Mouse (Mus musculus) heart, embryonic 15.5 days (tissue): ENCODE measurements at regions not wholly inside any gene's neighbourhood (a gene's known extent, or its start where the extent isn't known, plus 50 kb on each side); places are given as distances from the start of the nearest gene placed in this dataset.

Experiments
- ATAC-seq: fragments of 200-750 bp; cut with Nextera tagmentation; replicated peaks from 2 replicates; pipeline ENCODE4 v1.8.0; 2017; ENCODE audit warnings: low read depth, moderate TSS enrichment; ENCODE audit not compliant: insufficient number of reproducible peaks, insufficient read depth, low FRiP score
- H3K27ac ChIP-seq: fragments of 300-500 bp; sonication (generic); 2 replicates; pipeline ENCODE4 v1.5.1; 2015; ENCODE audit warnings: mild to moderate bottlenecking, inconsistent platforms
- H3K27me3 ChIP-seq: fragments of 300-500 bp; sonication (generic); 2 replicates; pipeline ENCODE4 v1.6.1; 2015; ENCODE audit warnings: inconsistent platforms
- H3K36me3 ChIP-seq: fragments of 300-500 bp; sonication (generic); 2 replicates; pipeline ENCODE4 v1.6.1; 2015; ENCODE audit warnings: mild to moderate bottlenecking, inconsistent platforms
- H3K4me1 ChIP-seq: fragments of 300-500 bp; sonication (generic); replicated peaks from 2 replicates; pipeline ENCODE4 v1.6.1; 2015; ENCODE audit warnings: inconsistent platforms
- H3K4me2 ChIP-seq: fragments of 300-500 bp; sonication (generic); 2 replicates; pipeline ENCODE4 v1.6.1; 2015; ENCODE audit warnings: inconsistent platforms, mild to moderate bottlenecking, moderate library complexity
- H3K4me3 ChIP-seq: fragments of 300-500 bp; sonication (generic); 2 replicates; pipeline ENCODE4 v1.5.1; 2015; ENCODE audit warnings: mild to moderate bottlenecking, inconsistent platforms
- H3K9ac ChIP-seq: fragments of 300-500 bp; sonication (generic); 2 replicates; pipeline ENCODE4 v1.6.1; 2015; ENCODE audit warnings: mild to moderate bottlenecking, inconsistent platforms
- H3K9me3 ChIP-seq: fragments of 300-500 bp; sonication (generic); replicated peaks from 2 replicates; pipeline ENCODE4 v1.6.1; 2016; ENCODE audit warnings: inconsistent platforms
- WGBS: fragments of 180-500 bp; shearing (Covaris S2); methylation state at CpG from one replicate; pipeline ENCODE4 v1.1.7; 2015; ENCODE audit warnings: mixed read lengths; 5-methylcytosine and 5-hydroxymethylcytosine counted together

- no peak overlapping the region for H3K4me3 ChIP-seq
- H3K4me1 ChIP-seq: no peaks in the 10 kb centered on the region
- H3K27ac ChIP-seq: no peak overlapping the region
- H3K4me2 ChIP-seq: no peak overlapping the region
- no peaks in the 10 kb centered on the region for H3K9me3 ChIP-seq
- no peak overlapping the region for H3K9ac ChIP-seq
- H3K36me3 ChIP-seq: no peaks in the 10 kb centered on the region
- 62% methylated on average over 7 of the region's 7 CpGs for WGBS
- ATAC-seq: no peak
- H3K27me3 ChIP-seq: no peaks in the 10 kb centered on the region
Measured at GRCm38 (mm10) chr2:46065034-46065802, 948.0 kb upstream of the Zeb2 start.

- Histone ChIP-seq H3K4me1 (no peaks in the 10 kb centered on the region), H3K27ac (no peak overlapping the region), H3K36me3 (no peaks in the 10 kb centered on the region), H3K9me3 (no peaks in the 10 kb centered on the region), H3K4me2 (peak overlapping the region; percentile 46), H3K9ac (no peak overlapping the region), H3K27me3 (no peaks in the 10 kb centered on the region), H3K4me3 (peak overlapping the region; percentile 21; the same call in 1 of the 2 replicates)
- no peak for ATAC-seq
- WGBS: 56% methylated on average over 8 of the region's 8 CpGs
Measured at GRCm38 (mm10) chr2:46055729-46056128, 938.5 kb upstream of the Zeb2 start.

GRCm38 (mm10) chr2:46054902-46055301, 937.7 kb upstream of the Zeb2 start:
- Histone ChIP-seq H3K9me3 (no peaks in the 10 kb centered on the region), H3K27ac (no peak overlapping the region), H3K4me1 (no peaks in the 10 kb centered on the region), H3K9ac (no peak overlapping the region), H3K4me3 (no peak overlapping the region), H3K27me3 (no peaks in the 10 kb centered on the region), H3K4me2 (no peak overlapping the region), H3K36me3 (no peaks in the 10 kb centered on the region)
- WGBS: 55% methylated on average over 7 of the region's 7 CpGs
- no peak for ATAC-seq

- Histone ChIP-seq H3K27ac (no peak overlapping the region), H3K9me3 (no peaks in the 10 kb centered on the region), H3K4me1 (no peaks in the 10 kb centered on the region), H3K27me3 (no peaks in the 10 kb centered on the region), H3K36me3 (no peaks in the 10 kb centered on the region), H3K4me2 (no peak overlapping the region), H3K4me3 (no peak overlapping the region), H3K9ac (no peak overlapping the region)
- 79% methylated on average over 1 of the region's 1 CpGs for WGBS
- ATAC-seq: no peak
Measured at GRCm38 (mm10) chr2:46021854-46022253, 904.7 kb upstream of the Zeb2 start.

- 62% methylated on average over 3 of the region's 3 CpGs for WGBS
- H3K9ac ChIP-seq: no peak overlapping the region
Measured at GRCm38 (mm10) chr2:46013771-46014269, 896.6 kb upstream of the Zeb2 start.

GRCm38 (mm10) chr2:46012716-46013115, 895.5 kb upstream of the Zeb2 start:
- Histone ChIP-seq H3K9ac (no peak overlapping the region), H3K27me3 (no peaks in the 10 kb centered on the region), H3K4me3 (no peak overlapping the region), H3K4me2 (no peak overlapping the region), H3K27ac (no peak overlapping the region), H3K36me3 (no peaks in the 10 kb centered on the region), H3K4me1 (no peaks in the 10 kb centered on the region), H3K9me3 (no peaks in the 10 kb centered on the region)
- no peak for ATAC-seq
- WGBS: 89% methylated on average over 1 of the region's 1 CpGs

More at GRCm38 (mm10) chr2:46013771-46014269, 896.6 kb upstream of the Zeb2 start:
- Histone ChIP-seq H3K27me3 (no peaks in the 10 kb centered on the region), H3K4me1 (no peaks in the 10 kb centered on the region), H3K9me3 (no peaks in the 10 kb centered on the region), H3K4me3 (no peak overlapping the region), H3K36me3 (no peaks in the 10 kb centered on the region), H3K4me2 (no peak overlapping the region), H3K27ac (no peak overlapping the region)
- no peak for ATAC-seq

GRCm38 (mm10) chr2:45975157-45975556, 858.0 kb upstream of the Zeb2 start:
- no peak overlapping the region for H3K4me2 ChIP-seq
- no peaks in the 10 kb centered on the region for H3K36me3 ChIP-seq
- ATAC-seq: no peak
- no peak overlapping the region for H3K27ac ChIP-seq
- no peak overlapping the region for H3K9ac ChIP-seq
- H3K9me3 ChIP-seq: no peaks in the 10 kb centered on the region
- no peaks in the 10 kb centered on the region for H3K27me3 ChIP-seq
- H3K4me1 ChIP-seq: no peaks in the 10 kb centered on the region
- H3K4me3 ChIP-seq: no peak overlapping the region

- H3K4me2 ChIP-seq: no peak overlapping the region
- ATAC-seq: no peak
- no peaks in the 10 kb centered on the region for H3K4me1 ChIP-seq
- no peak overlapping the region for H3K4me3 ChIP-seq
- H3K9me3 ChIP-seq: no peaks in the 10 kb centered on the region
- H3K36me3 ChIP-seq: no peaks in the 10 kb centered on the region
- H3K27ac ChIP-seq: no peak overlapping the region
- no peak overlapping the region for H3K9ac ChIP-seq
- 87% methylated on average over 5 of the region's 5 CpGs for WGBS
- H3K27me3 ChIP-seq: no peaks in the 10 kb centered on the region
Measured at GRCm38 (mm10) chr2:45968635-45969034, 851.4 kb upstream of the Zeb2 start.

GRCm38 (mm10) chr2:45956792-45957330, 839.7 kb upstream of the Zeb2 start:
- Histone ChIP-seq H3K4me2 (no peak overlapping the region), H3K4me3 (no peak overlapping the region), H3K4me1 (no peaks in the 10 kb centered on the region), H3K9me3 (no peaks in the 10 kb centered on the region), H3K36me3 (no peaks in the 10 kb centered on the region), H3K27ac (no peak overlapping the region), H3K27me3 (no peaks in the 10 kb centered on the region), H3K9ac (no peak overlapping the region)
- no peak for ATAC-seq
- 76% methylated on average over 4 of the region's 4 CpGs for WGBS

- H3K36me3 ChIP-seq: no peaks in the 10 kb centered on the region
- no peak overlapping the region for H3K4me2 ChIP-seq
- no peaks in the 10 kb centered on the region for H3K4me1 ChIP-seq
- no peak overlapping the region for H3K4me3 ChIP-seq
- H3K9me3 ChIP-seq: no peaks in the 10 kb centered on the region
- no peaks in the 10 kb centered on the region for H3K27me3 ChIP-seq
- H3K27ac ChIP-seq: no peak overlapping the region
- 68% methylated on average over 1 of the region's 1 CpGs for WGBS
- no peak overlapping the region for H3K9ac ChIP-seq
- no peak for ATAC-seq
Measured at GRCm38 (mm10) chr2:45948758-45949157, 831.6 kb upstream of the Zeb2 start.

GRCm38 (mm10) chr2:45925791-45926480, 808.7 kb upstream of the Zeb2 start:
- H3K27me3 ChIP-seq: no peaks in the 10 kb centered on the region
- no peak overlapping the region for H3K27ac ChIP-seq
- H3K36me3 ChIP-seq: no peaks in the 10 kb centered on the region
- no peak overlapping the region for H3K9ac ChIP-seq
- 66% methylated on average over 7 of the region's 7 CpGs for WGBS
- no peaks in the 10 kb centered on the region for H3K4me1 ChIP-seq
- no peaks in the 10 kb centered on the region for H3K9me3 ChIP-seq
- no peak overlapping the region for H3K4me3 ChIP-seq
- H3K4me2 ChIP-seq: no peak overlapping the region
- no peak for ATAC-seq
